Mouse (Mus musculus) neural tube, embryonic 11.5 days (tissue): Measurements from ENCODE around the gene Bcap29. TPM values are rescaled to one million over a fixed set of nuclear protein-coding genes. Genes with fewer than 3 reads are reported as not detected.
"Not testable (repeated sequence)": the region's sequence is repeated elsewhere in the genome, so short reads cannot be mapped to it uniquely, and the experiment has no call there.

ENCODE experiments used
- ATAC-seq: fragments of 200-750 bp; cut with Nextera tagmentation; 2 replicates; pipeline ENCODE4 v1.8.0; 2017; ENCODE audit warnings: moderate number of reproducible peaks, mild to moderate bottlenecking, moderate TSS enrichment, moderate library complexity; ENCODE audit not compliant: insufficient read depth, low FRiP score, low TSS enrichment
- DNase-seq: peaks from one replicate; pipeline ENCODE4 v3.0.0-alpha.2; 2015; ENCODE audit warnings: low spot score
- H3K27ac ChIP-seq: fragments of 300-500 bp; sonication (generic); 2 replicates; pipeline ENCODE4 v1.5.1; 2014; ENCODE audit warnings: low read depth, mild to moderate bottlenecking, low read length
- H3K27me3 ChIP-seq: fragments of 300-500 bp; sonication (generic); 2 replicates; pipeline ENCODE4 v1.6.1; 2014; ENCODE audit warnings: mild to moderate bottlenecking, low read length, mixed read lengths; ENCODE audit not compliant: control insufficient read depth, insufficient read depth
- H3K36me3 ChIP-seq: fragments of 300-500 bp; sonication (generic); 2 replicates; pipeline ENCODE4 v1.6.1; 2014; ENCODE audit warnings: mild to moderate bottlenecking, low read length, moderate library complexity, mixed read lengths; ENCODE audit not compliant: control insufficient read depth, insufficient read depth
- H3K4me1 ChIP-seq: fragments of 300-500 bp; sonication (generic); 2 replicates; pipeline ENCODE4 v1.6.1; 2014; ENCODE audit warnings: low read length, mixed read lengths; ENCODE audit not compliant: control insufficient read depth, insufficient read depth
- H3K4me2 ChIP-seq: fragments of 300-500 bp; sonication (generic); 2 replicates; pipeline ENCODE4 v1.6.1; 2014; ENCODE audit warnings: low read depth, mild to moderate bottlenecking, moderate library complexity
- H3K4me3 ChIP-seq: fragments of 300-500 bp; sonication (generic); 2 replicates; pipeline ENCODE4 v1.5.1; 2014; ENCODE audit warnings: low read depth, low read length
- H3K9ac ChIP-seq: fragments of 300-500 bp; sonication (generic); 2 replicates; pipeline ENCODE4 v1.6.1; 2014; ENCODE audit warnings: mild to moderate bottlenecking, low read length
- H3K9me3 ChIP-seq: fragments of 300-500 bp; sonication (generic); 2 replicates; pipeline ENCODE4 v1.6.1; 2016; ENCODE audit warnings: low read length; ENCODE audit not compliant: control insufficient read depth
- WGBS: fragments of 180-500 bp; shearing (Covaris S2); extraction: QIAGEN DNeasy Blood & Tissue Kit; methylation state at CpG from one replicate; pipeline ENCODE4 v1.1.7; 2014; 5-methylcytosine and 5-hydroxymethylcytosine counted together
- polyA plus RNA-seq: library from polyadenylated mRNA; unstranded; fragments of >200 nt; fragmentation: Nextera tagmentation; extraction: Ambion mirVana; gene quantifications from 2 replicates; pipeline ENCODE4 v1.2.1, GENCODE M21; 2014

Bcap29 gene
- polyA plus RNA-seq, 1 experiment from 2014 or later, result 28.8 TPM

DNA sequence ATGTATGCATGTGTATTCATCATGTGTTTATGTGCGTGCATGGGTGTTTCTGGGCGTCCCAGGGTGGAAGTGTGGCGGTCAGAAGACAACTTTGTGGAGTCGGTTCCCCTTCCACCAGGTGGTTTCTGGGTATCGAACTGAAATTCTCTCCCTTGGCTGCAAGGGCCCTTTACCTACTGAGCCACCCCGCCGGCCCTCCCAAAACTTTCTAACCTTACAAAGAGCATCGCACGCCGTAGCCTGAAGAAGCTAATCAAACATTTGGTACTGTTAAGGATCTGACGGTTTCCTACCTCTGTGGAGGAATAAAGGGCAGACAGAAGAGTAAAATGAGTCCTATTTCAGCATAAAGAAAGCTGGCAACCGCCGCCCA lies 502 bp downstream of the Bcap29 start:
- Histone ChIP-seq H3K9ac (peak overlapping the region; percentile 88), H3K27me3 (no peaks in the 10 kb centered on the region), H3K4me1 (0 out of 2 replicates have a peak, but pooled peaks cover 2% of the 10 kb centered on the region), H3K9me3 (no peaks in the 10 kb centered on the region), H3K36me3 (no peaks in the 10 kb centered on the region), H3K4me3 (peak overlapping the region; percentile 46), H3K27ac (no peak overlapping the region), H3K4me2 (peak overlapping the region; percentile 71)
- 15% methylated on average over 13 of the region's 13 CpGs for WGBS
- no peak for DNase-seq
- peak; percentile 39; the same call in 1 of the 2 replicates for ATAC-seq

GRCm38 (mm10) chr12:31628396-31628795 lies 6.1 kb downstream of the Bcap29 start:
- not testable (repeated sequence) for H3K27me3 ChIP-seq, H3K9ac ChIP-seq, H3K27ac ChIP-seq, H3K4me3 ChIP-seq, H3K36me3 ChIP-seq, H3K4me1 ChIP-seq, H3K4me2 ChIP-seq, ATAC-seq, H3K9me3 ChIP-seq, DNase-seq
- 92% methylated on average over 9 of the region's 9 CpGs for WGBS

DNA sequence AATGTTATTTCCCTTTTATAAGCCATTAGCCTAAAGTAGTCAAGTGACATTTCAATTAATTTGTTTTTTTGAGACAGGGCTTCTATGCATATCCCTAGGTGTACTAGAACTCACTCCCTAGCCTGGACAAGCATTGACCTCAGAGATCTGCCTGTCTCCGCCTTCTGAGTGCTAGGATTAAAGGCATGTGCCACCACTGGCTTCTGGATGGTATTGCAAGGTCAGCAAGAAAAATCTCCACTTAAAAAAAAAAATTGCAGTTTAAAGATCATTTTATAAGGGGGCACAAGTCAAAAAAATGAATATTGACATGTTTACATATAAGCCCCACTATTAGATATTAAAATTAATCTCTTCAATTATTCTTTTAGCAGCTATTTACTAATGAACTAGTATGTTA lies 9.4 kb downstream of the Bcap29 start:
- Histone ChIP-seq H3K4me2 (no peak overlapping the region), H3K9ac (no peak overlapping the region), H3K36me3 (no peaks in the 10 kb centered on the region; the same call in 1 of the 2 replicates), H3K4me1 (no peaks in the 10 kb centered on the region), H3K4me3 (no peak overlapping the region), H3K27me3 (no peaks in the 10 kb centered on the region), H3K27ac (no peak overlapping the region), H3K9me3 (no peaks in the 10 kb centered on the region)
- WGBS, result 94% methylated on average over 1 of the region's 1 CpGs
- ATAC-seq (no peak), DNase-seq (no peak)

- no peak overlapping the region for H3K4me2 ChIP-seq
- no peaks in the 10 kb centered on the region; the same call in 1 of the 2 replicates for H3K36me3 ChIP-seq
- ATAC-seq, result no peak
- H3K9ac ChIP-seq, result no peak overlapping the region
- H3K9me3 ChIP-seq, result no peaks in the 10 kb centered on the region
- H3K27me3 ChIP-seq, result no peaks in the 10 kb centered on the region
- no peaks in the 10 kb centered on the region for H3K4me1 ChIP-seq
- 84% methylated on average over 8 of the region's 8 CpGs for WGBS
- H3K27ac ChIP-seq, result no peak overlapping the region
- H3K4me3 ChIP-seq, result no peak overlapping the region
- DNase-seq, result no peak
Measured at GRCm38 (mm10) chr12:31620106-31620505, 14.4 kb downstream of the Bcap29 start.

DNA sequence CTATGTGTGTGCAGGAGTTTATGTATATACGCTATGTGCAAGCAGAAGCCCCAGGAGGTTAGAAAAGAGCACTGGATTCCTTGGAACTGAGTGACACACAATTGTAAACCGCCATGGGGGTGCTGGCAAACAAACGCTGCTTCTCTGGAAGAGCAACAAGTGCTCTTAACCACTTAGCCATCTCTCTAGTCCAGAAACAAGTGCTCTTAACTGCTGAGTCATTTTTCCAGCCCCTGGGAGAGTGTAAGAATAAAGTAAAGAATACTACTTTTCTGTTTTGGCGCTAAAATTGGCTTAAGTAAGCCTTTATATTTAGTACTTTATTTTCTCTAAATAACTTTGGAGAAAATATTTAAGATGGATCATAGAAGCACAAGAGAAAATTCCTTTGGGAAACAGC lies 21.1 kb downstream of the Bcap29 start:
- WGBS, result 65% methylated on average over 4 of the region's 4 CpGs
- no peak for ATAC-seq
- H3K4me1 ChIP-seq, result no peaks in the 10 kb centered on the region

GRCm38 (mm10) chr12:31608138-31608537 lies 26.3 kb downstream of the Bcap29 start:
- WGBS, result 18% methylated on average over 3 of the region's 3 CpGs
- Histone ChIP-seq H3K27me3 (no peaks in the 10 kb centered on the region), H3K9me3 (no peaks in the 10 kb centered on the region), H3K36me3 (no peaks in the 10 kb centered on the region), H3K4me3 (no peak overlapping the region), H3K9ac (no peak overlapping the region), H3K4me1 (no peaks in the 10 kb centered on the region), H3K4me2 (no peak overlapping the region), H3K27ac (no peak overlapping the region)
- ATAC-seq, result no peak
- DNase-seq, result no peak

More for the DNA sequence above, 21.1 kb downstream of the Bcap29 start:
- no peaks in the 10 kb centered on the region for H3K36me3 ChIP-seq
- H3K9ac ChIP-seq, result no peak overlapping the region
- no peaks in the 10 kb centered on the region for H3K27me3 ChIP-seq
- no peak overlapping the region for H3K27ac ChIP-seq
- no peaks in the 10 kb centered on the region for H3K9me3 ChIP-seq
- no peak for DNase-seq
- H3K4me3 ChIP-seq, result no peak overlapping the region
- H3K4me2 ChIP-seq, result no peak overlapping the region

- WGBS, result 72% methylated on average over 3 of the region's 3 CpGs
- H3K4me3 ChIP-seq, result no peak overlapping the region
- no peaks in the 10 kb centered on the region for H3K36me3 ChIP-seq
- no peak overlapping the region for H3K4me2 ChIP-seq
- H3K4me1 ChIP-seq, result no peaks in the 10 kb centered on the region
- H3K27me3 ChIP-seq, result no peaks in the 10 kb centered on the region
- DNase-seq (no peak), ATAC-seq (no peak)
- H3K27ac ChIP-seq, result no peak overlapping the region
- H3K9ac ChIP-seq, result no peak overlapping the region
- H3K9me3 ChIP-seq, result no peaks in the 10 kb centered on the region
Measured at GRCm38 (mm10) chr12:31604894-31605293, 29.6 kb downstream of the Bcap29 start.

DNA sequence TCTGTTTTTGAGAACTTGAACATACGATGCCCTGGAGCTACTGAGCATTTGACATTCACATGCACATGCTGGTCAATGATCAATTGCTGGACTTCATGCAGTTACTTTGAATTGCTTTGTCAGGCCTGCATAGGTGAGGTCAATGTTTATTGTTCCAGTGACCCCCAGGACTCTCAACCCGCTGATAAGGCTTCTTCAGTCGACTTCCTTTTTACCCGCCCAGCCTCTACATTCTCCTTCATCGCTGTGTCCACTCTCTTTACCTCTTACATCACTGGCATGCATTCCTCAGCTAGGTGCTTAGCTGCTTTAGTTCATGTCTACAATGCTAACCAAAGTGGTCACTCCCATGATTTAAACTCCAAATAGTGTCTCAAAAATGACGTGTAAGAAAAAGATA lies 30.9 kb downstream of the Bcap29 start:
- DNase-seq (no peak), ATAC-seq (no peak)
- WGBS, result 75% methylated on average over 6 of the region's 6 CpGs
- no peak overlapping the region for H3K9ac ChIP-seq
- no peaks in the 10 kb centered on the region for H3K27me3 ChIP-seq
- H3K36me3 ChIP-seq, result no peaks in the 10 kb centered on the region
- no peak overlapping the region for H3K4me2 ChIP-seq
- H3K27ac ChIP-seq, result no peak overlapping the region
- H3K4me3 ChIP-seq, result no peak overlapping the region
- H3K4me1 ChIP-seq, result no peaks in the 10 kb centered on the region
- H3K9me3 ChIP-seq, result no peaks in the 10 kb centered on the region

- H3K27me3 ChIP-seq, result no peaks in the 10 kb centered on the region
- H3K9me3 ChIP-seq, result no peaks in the 10 kb centered on the region
- ATAC-seq (no peak), DNase-seq (no peak)
- no peaks in the 10 kb centered on the region for H3K4me1 ChIP-seq
- 74% methylated on average over 3 of the region's 3 CpGs for WGBS
- H3K9ac ChIP-seq, result no peak overlapping the region
- no peaks in the 10 kb centered on the region for H3K36me3 ChIP-seq
- no peak overlapping the region for H3K27ac ChIP-seq
- H3K4me2 ChIP-seq, result no peak overlapping the region
- H3K4me3 ChIP-seq, result no peak overlapping the region
Measured at GRCm38 (mm10) chr12:31594296-31594695, 40.2 kb downstream of the Bcap29 start.
